Mouse (Mus musculus) kidney, adult 2 months (tissue): ENCODE measurements around the gene Ano6.

Experiments used
- CTCF ChIP-seq: fragments of 200-500 bp; conservative IDR thresholded peaks from 2 replicates; pipeline ENCODE4 v1.5.1; 2011; ENCODE audit warnings: low read depth, mild to moderate bottlenecking, control low read depth, low read length, moderate library complexity, mixed read lengths; ENCODE audit not compliant: insufficient read depth, insufficient read length
- POLR2A ChIP-seq: fragments of 200-500 bp; IDR thresholded peaks from one replicate; pipeline ENCODE4 v1.6.1; 2011; ENCODE audit warnings: low read depth, low read length, control low read depth

DNA sequence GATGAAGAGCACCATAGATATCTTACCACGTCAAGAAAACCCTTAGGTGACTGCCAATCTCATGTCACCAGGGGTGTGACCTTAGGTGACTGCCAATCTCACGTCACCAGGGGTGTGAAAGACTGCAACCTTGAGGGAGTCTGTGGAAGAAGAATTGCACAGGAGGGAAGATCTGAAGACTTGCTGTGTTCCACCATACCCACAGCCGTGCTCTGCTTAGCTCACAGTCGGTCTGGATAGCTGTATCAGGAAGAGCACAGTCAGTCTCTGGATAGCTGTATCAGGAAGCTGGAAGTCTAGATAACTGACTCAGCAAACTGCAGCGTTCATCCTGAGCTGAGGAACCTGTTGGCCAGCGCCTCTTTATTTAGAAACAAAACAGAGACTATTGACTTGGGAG lies 92.9 kb downstream of the Ano6 start:
- TF ChIP-seq POLR2A (no peak), CTCF (no peak)
